Mouse (Mus musculus): ENCODE results near the gene Atg14. TPM values are rescaled to one million over a fixed set of nuclear protein-coding genes. Genes with fewer than 3 reads are reported as not detected.
"Not testable (repeated sequence)": the region's sequence is repeated elsewhere in the genome, so short reads cannot be mapped to it uniquely, and the experiment has no call there.

Gene Atg14
- total RNA-seq, 2 experiments from 2014 or later = 10.1 TPM

GRCm38 (mm10) chr14:47551668-47552067, 18.8 kb downstream of the Atg14 start:
- intact Hi-C loops (cut with DNase I) = no loop called here
- DNase-seq (ENCODE audit: low spot score) = no peak

- no peak for DNase-seq (ENCODE audit: low spot score)
- intact Hi-C loops (cut with DNase I) = no loop called here
These were observed 25.6 kb downstream of the Atg14 start for GRCm38 (mm10) chr14:47544877-47545276.

- intact Hi-C loops (cut with DNase I) = no loop called here
- no peak for DNase-seq (ENCODE audit: low spot score)
These were observed 26.2 kb downstream of the Atg14 start for GRCm38 (mm10) chr14:47544286-47544685.

GRCm38 (mm10) chr14:47542283-47542682, 28.2 kb downstream of the Atg14 start:
- DNase-seq (ENCODE audit: low spot score) = no peak
- intact Hi-C loops (cut with DNase I) = no loop called here

GRCm38 (mm10) chr14:47541325-47541948, 29.0 kb downstream of the Atg14 start:
- DNase-seq (ENCODE audit: low spot score) = no peak
- intact Hi-C loops (cut with DNase I) = no loop called here

- DNase-seq (ENCODE audit: low spot score) = no peak
- intact Hi-C loops (cut with DNase I) = no loop called here
These were observed 35.4 kb downstream of the Atg14 start for GRCm38 (mm10) chr14:47535096-47535495.

GRCm38 (mm10) chr14:47534176-47534525, 36.3 kb downstream of the Atg14 start:
- DNase-seq (ENCODE audit: low spot score) = no peak
- intact Hi-C loops (cut with DNase I) = loop anchor here (5.0 kb wide), 1 partner anchor 117 kb away; the partner anchor contains the start of gene Dlgap5

- intact Hi-C loops (cut with DNase I) = loop anchor here (5.0 kb wide), 1 partner anchor 116 kb away; the partner anchor contains the start of gene Dlgap5
These were observed 36.9 kb downstream of the Atg14 start for GRCm38 (mm10) chr14:47533365-47534175.

GRCm38 (mm10) chr14:47532496-47532895, 38.0 kb downstream of the Atg14 start:
- DNase-seq (ENCODE audit: low spot score) = no peak
- intact Hi-C loops (cut with DNase I) = loop anchor here (5.0 kb wide), 1 partner anchor 115 kb away; the partner anchor contains the start of gene Dlgap5

More at GRCm38 (mm10) chr14:47533365-47534175, 36.9 kb downstream of the Atg14 start:
- peak; percentile 17 for DNase-seq (ENCODE audit: low spot score)

- not testable (repeated sequence) for DNase-seq (ENCODE audit: low spot score)
- intact Hi-C loops (cut with DNase I) = loop anchor here (2.0 kb wide), 1 partner anchor 57 kb away; no protein-coding TSS in a partner anchor
These were observed 40.9 kb downstream of the Atg14 start for GRCm38 (mm10) chr14:47529592-47529991.

GRCm38 (mm10) chr14:47529019-47529418, 41.4 kb downstream of the Atg14 start:
- DNase-seq (ENCODE audit: low spot score) = peak; percentile 20
- intact Hi-C loops (cut with DNase I) = loop anchor here (2.0 kb wide), 1 partner anchor 56 kb away; no protein-coding TSS in a partner anchor

GRCm38 (mm10) chr14:47528293-47528692, 42.2 kb downstream of the Atg14 start:
- no peak for DNase-seq (ENCODE audit: low spot score)
- intact Hi-C loops (cut with DNase I) = loop anchor here (2.0 kb wide), 1 partner anchor 55 kb away; no protein-coding TSS in a partner anchor

- no peak for DNase-seq (ENCODE audit: low spot score)
- intact Hi-C loops (cut with DNase I) = loop anchor here (2.0 kb wide), 1 partner anchor 55 kb away; no protein-coding TSS in a partner anchor
These were observed 42.6 kb downstream of the Atg14 start for GRCm38 (mm10) chr14:47527833-47528232.

- DNase-seq (ENCODE audit: low spot score) = no peak
- intact Hi-C loops (cut with DNase I) = no loop called here
These were observed 44.6 kb downstream of the Atg14 start for GRCm38 (mm10) chr14:47525861-47526260.

- intact Hi-C loops (cut with DNase I) = no loop called here
These were observed 45.1 kb downstream of the Atg14 start for GRCm38 (mm10) chr14:47525374-47525773.

GRCm38 (mm10) chr14:47522301-47522700, 48.1 kb downstream of the Atg14 start:
- intact Hi-C loops (cut with DNase I) = no loop called here
- DNase-seq (ENCODE audit: low spot score) = no peak

More at GRCm38 (mm10) chr14:47525374-47525773, 45.1 kb downstream of the Atg14 start:
- no peak for DNase-seq (ENCODE audit: low spot score)

- no peak for DNase-seq (ENCODE audit: low spot score)
- intact Hi-C loops (cut with DNase I) = no loop called here
These were observed 48.8 kb downstream of the Atg14 start for GRCm38 (mm10) chr14:47521609-47522008.

- intact Hi-C loops (cut with DNase I) = no loop called here
These were observed 49.5 kb downstream of the Atg14 start for GRCm38 (mm10) chr14:47520751-47521449.

GRCm38 (mm10) chr14:47518619-47519018, 51.8 kb downstream of the Atg14 start:
- intact Hi-C loops (cut with DNase I) = no loop called here
- DNase-seq (ENCODE audit: low spot score) = peak; percentile 30

More at GRCm38 (mm10) chr14:47520751-47521449, 49.5 kb downstream of the Atg14 start:
- no peak for DNase-seq (ENCODE audit: low spot score)

- no peak for DNase-seq (ENCODE audit: low spot score)
- intact Hi-C loops (cut with DNase I) = no loop called here
These were observed 53.7 kb downstream of the Atg14 start for GRCm38 (mm10) chr14:47516755-47517154.
